Mouse (Mus musculus): ENCODE data around the gene Olfr1496.

DNA sequence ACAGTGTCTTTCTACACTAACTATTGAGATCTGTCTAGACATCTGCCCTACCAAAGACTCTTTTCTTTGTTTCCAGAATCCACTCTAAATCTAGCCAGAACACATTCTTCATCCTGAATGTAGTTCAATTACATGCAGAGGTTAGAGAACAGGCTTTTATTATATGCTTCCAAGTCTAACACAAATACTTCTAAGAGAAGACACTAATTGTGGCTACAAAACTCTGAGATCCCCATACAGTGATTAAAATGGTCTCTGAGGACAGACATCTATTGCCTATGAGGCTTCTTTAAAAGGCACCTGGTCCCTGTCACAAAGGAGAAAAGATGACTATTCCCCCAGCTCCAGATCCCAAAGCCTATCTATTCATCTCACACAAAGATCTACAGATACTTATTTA lies 52.7 kb downstream of the Olfr1496 start, which contains the start of gene Olfr1500:
- TF ChIP-seq POLR2A (IDR thresholded peaks at IDR 0.05; ENCODE audit: borderline replicate concordance, insufficient read depth, low read length) (no peak), CTCF (IDR thresholded peaks at IDR 0.05; ENCODE audit: borderline replicate concordance, insufficient read depth, low read depth, low read length) (no peak)
